Mouse (Mus musculus): ENCODE results near the gene Iqsec2.
"Not testable (repeated sequence)": the region's sequence is repeated elsewhere in the genome, so short reads cannot be mapped to it uniquely, and the experiment has no call there.

Gene Iqsec2

GRCm38 (mm10) chrX:152179670-152180656, 35.9 kb downstream of the Iqsec2 start:
- no peak for DNase-seq

- DNase-seq: no peak
Observed at GRCm38 (mm10) chrX:152187151-152187550, 43.1 kb downstream of the Iqsec2 start.

GRCm38 (mm10) chrX:152191266-152191665, 47.2 kb downstream of the Iqsec2 start:
- DNase-seq: no peak

- peak; percentile 49 for DNase-seq
Observed at GRCm38 (mm10) chrX:152197814-152198648, 54.0 kb downstream of the Iqsec2 start.

GRCm38 (mm10) chrX:152201737-152202421, 57.8 kb downstream of the Iqsec2 start:
- DNase-seq: peak; percentile 4

GRCm38 (mm10) chrX:152202422-152203103, 58.5 kb downstream of the Iqsec2 start:
- peak; percentile 0 for DNase-seq

GRCm38 (mm10) chrX:152203247-152203646, 59.2 kb downstream of the Iqsec2 start:
- peak; percentile 1 for DNase-seq

GRCm38 (mm10) chrX:152205486-152205885, 61.4 kb downstream of the Iqsec2 start:
- no peak for DNase-seq

GRCm38 (mm10) chrX:152214703-152215102, 70.6 kb downstream of the Iqsec2 start:
- no peak for DNase-seq

GRCm38 (mm10) chrX:152218529-152218928, 74.5 kb downstream of the Iqsec2 start:
- DNase-seq: no peak

- DNase-seq: no peak
Observed at GRCm38 (mm10) chrX:152221721-152222120, 77.7 kb downstream of the Iqsec2 start.

- no peak for DNase-seq
Observed at GRCm38 (mm10) chrX:152222226-152222625, 78.2 kb downstream of the Iqsec2 start.

GRCm38 (mm10) chrX:152223313-152223712, 79.2 kb downstream of the Iqsec2 start:
- DNase-seq: no peak

GRCm38 (mm10) chrX:152224280-152224679, 80.2 kb downstream of the Iqsec2 start:
- DNase-seq: no peak

GRCm38 (mm10) chrX:152232781-152233763, 89.0 kb downstream of the Iqsec2 start, which contains the start of gene Kdm5c:
Gene Kdm5c (plus strand): TSS chrX:152233020.
- peak; percentile 100 for DNase-seq

- no peak for DNase-seq
Observed at GRCm38 (mm10) chrX:152234125-152234524, 90.1 kb downstream of the Iqsec2 start.

GRCm38 (mm10) chrX:152235758-152236157, 91.7 kb downstream of the Iqsec2 start:
- DNase-seq: no peak

- not testable (repeated sequence) for DNase-seq
Observed at GRCm38 (mm10) chrX:152243140-152243539, 99.1 kb downstream of the Iqsec2 start.

- DNase-seq: no peak
Observed at GRCm38 (mm10) chrX:152244492-152245189, 100.6 kb downstream of the Iqsec2 start.

- no peak for DNase-seq
Observed at GRCm38 (mm10) chrX:152271189-152271588, 127.1 kb downstream of the Iqsec2 start.

Data from retina, postnatal 1 day (tissue).